Mouse (Mus musculus) intestine, embryonic 16.5 days (tissue): ENCODE results near the gene Ncf1. TPM values are rescaled to one million over a fixed set of nuclear protein-coding genes. Genes with fewer than 3 reads are reported as not detected.

Experiments
- ATAC-seq: fragments of 200-750 bp; cut with Nextera tagmentation; 2 replicates; pipeline ENCODE4 v1.8.0; 2017; ENCODE audit warnings: moderate TSS enrichment, moderate library complexity
- H3K27ac ChIP-seq: fragments of 300-500 bp; sonication (generic); 2 replicates; pipeline ENCODE4 v1.5.1; 2014; ENCODE audit warnings: mild to moderate bottlenecking, low read length
- H3K27me3 ChIP-seq: fragments of 300-500 bp; sonication (generic); replicated peaks from 2 replicates; pipeline ENCODE4 v1.6.1; 2014; ENCODE audit warnings: low read length, control low read depth, mixed read lengths; ENCODE audit not compliant: control insufficient read depth, insufficient read depth
- H3K36me3 ChIP-seq: fragments of 300-500 bp; sonication (generic); 2 replicates; pipeline ENCODE4 v1.6.1; 2014; ENCODE audit warnings: low read length, control low read depth; ENCODE audit not compliant: control insufficient read depth, insufficient read depth
- H3K4me1 ChIP-seq: fragments of 300-500 bp; sonication (generic); 2 replicates; pipeline ENCODE4 v1.6.1; 2014; ENCODE audit warnings: low read length, control low read depth, mixed read lengths; ENCODE audit not compliant: control insufficient read depth, insufficient read depth
- H3K4me2 ChIP-seq: fragments of 300-500 bp; sonication (generic); 2 replicates; pipeline ENCODE4 v1.6.1; 2014; ENCODE audit warnings: low read depth, low read length, control low read depth
- H3K4me3 ChIP-seq: fragments of 300-500 bp; sonication (generic); 2 replicates; pipeline ENCODE4 v1.5.1; 2014; ENCODE audit warnings: mild to moderate bottlenecking, low read length
- H3K9ac ChIP-seq: fragments of 300-500 bp; sonication (generic); 2 replicates; pipeline ENCODE4 v1.6.1; 2014; ENCODE audit warnings: low read depth, low read length
- H3K9me3 ChIP-seq: fragments of 300-500 bp; sonication (generic); 2 replicates; pipeline ENCODE4 v1.6.1; 2016; ENCODE audit warnings: low read length, control low read depth; ENCODE audit not compliant: control insufficient read depth
- WGBS: fragments of 180-500 bp; shearing (Covaris S2); extraction: QIAGEN DNeasy Blood & Tissue Kit; methylation state at CpG from one replicate; pipeline ENCODE4 v1.1.7; 2014; 5-methylcytosine and 5-hydroxymethylcytosine counted together
- polyA plus RNA-seq: library from polyadenylated mRNA; unstranded; fragments of >200 nt; fragmentation: Nextera tagmentation; extraction: Ambion mirVana; gene quantifications from 2 replicates; pipeline ENCODE4 v1.2.1, GENCODE M21; 2015

Gene Ncf1
- polyA plus RNA-seq, 1 experiment from 2014 or later = 6.6 TPM

DNA sequence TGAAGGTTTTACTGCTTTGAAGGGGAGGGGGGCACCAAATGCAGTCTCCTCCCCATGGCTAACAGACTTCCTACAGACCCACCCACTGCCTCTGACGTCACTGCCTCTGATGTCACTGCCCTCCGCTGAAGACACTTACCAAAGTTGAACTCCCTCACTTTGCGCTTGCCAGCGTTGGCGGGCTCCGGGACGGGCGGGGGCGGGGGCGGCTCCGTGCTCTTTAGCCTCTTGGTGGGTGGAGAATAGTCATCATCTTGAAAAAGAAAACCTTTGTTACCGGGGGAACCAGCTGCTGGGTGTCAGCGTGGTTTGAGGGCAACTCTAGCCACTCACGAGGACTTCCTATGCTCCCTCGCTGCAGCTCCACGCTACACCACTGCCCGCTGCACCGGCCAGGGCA is 37.0 kb upstream of the Ncf1 start:
- no peaks in the 10 kb centered on the region for H3K4me1 ChIP-seq
- no peaks in the 10 kb centered on the region for H3K27me3 ChIP-seq
- peaks cover 32% of the 10 kb centered on the region for H3K36me3 ChIP-seq
- no peaks in the 10 kb centered on the region for H3K9me3 ChIP-seq
- H3K4me3 ChIP-seq = no peak overlapping the region
- no peak overlapping the region for H3K9ac ChIP-seq
- no peak for ATAC-seq
- H3K4me2 ChIP-seq = no peak overlapping the region
- 80% methylated on average over 18 of the region's 18 CpGs for WGBS
- H3K27ac ChIP-seq = no peak overlapping the region

DNA sequence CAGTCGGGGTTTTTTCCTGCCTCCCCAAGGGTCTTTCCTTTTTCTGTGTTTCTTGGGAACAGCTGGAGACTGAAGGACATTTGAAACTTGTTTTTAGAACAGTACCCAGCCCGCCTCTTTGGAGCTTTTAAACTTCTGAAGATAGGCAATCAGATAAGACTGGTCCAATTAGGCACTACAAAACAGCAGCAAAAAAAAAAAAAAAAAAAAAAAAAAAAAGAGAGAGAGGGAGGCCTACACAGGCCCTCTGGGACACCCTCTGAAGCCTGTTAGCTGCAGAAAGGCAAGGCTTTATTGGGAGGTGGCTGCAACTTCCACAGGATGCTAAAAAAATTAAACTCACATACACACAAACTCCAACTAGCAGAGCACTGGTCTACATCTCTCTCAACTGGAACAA is 36.5 kb upstream of the Ncf1 start:
- Histone ChIP-seq H3K36me3 (peaks cover 35% of the 10 kb centered on the region), H3K4me2 (no peak overlapping the region), H3K27me3 (no peaks in the 10 kb centered on the region), H3K9me3 (no peaks in the 10 kb centered on the region), H3K4me1 (no peaks in the 10 kb centered on the region), H3K27ac (no peak overlapping the region), H3K4me3 (no peak overlapping the region), H3K9ac (no peak overlapping the region)
- WGBS = 83% methylated on average over 2 of the region's 2 CpGs
- no peak for ATAC-seq

DNA sequence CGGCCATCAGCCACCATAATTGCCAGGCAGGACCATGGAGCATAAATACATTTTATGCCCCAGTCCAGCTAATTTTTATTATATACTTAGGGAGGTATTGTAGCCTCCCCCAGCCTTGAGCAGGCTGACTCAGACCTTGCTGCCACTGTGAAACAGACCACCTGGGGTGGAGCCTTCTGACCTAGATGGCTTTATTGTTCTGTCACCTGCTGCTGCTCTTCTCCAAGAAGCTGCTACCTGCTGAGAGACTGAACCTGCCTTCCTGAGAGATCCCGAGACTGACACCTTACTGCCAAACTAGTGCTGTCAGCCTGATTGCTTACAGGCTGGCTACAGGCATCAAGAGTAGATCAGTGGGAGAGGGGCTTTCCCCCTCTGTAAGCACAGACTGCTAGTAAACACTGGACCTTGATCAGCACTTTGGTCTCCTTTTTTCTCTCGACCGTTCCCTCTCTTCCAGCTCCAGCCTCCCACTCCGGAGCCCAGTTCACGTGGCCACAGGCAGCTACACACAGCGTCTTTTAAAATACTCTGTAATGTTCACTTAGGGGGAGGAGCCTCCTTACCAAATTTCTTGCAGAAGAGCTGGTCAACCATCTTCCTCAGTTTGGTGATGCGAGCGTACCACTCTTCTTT is 30.7 kb upstream of the Ncf1 start:
- H3K4me1 ChIP-seq = no peaks in the 10 kb centered on the region
- H3K27me3 ChIP-seq = no peaks in the 10 kb centered on the region
- 91% methylated on average over 9 of the region's 9 CpGs for WGBS
- no peak for ATAC-seq
- no peak overlapping the region for H3K27ac ChIP-seq
- no peaks in the 10 kb centered on the region for H3K9me3 ChIP-seq
- H3K4me2 ChIP-seq = no peak overlapping the region
- no peak overlapping the region for H3K4me3 ChIP-seq
- H3K9ac ChIP-seq = no peak overlapping the region
- peaks cover 60% of the 10 kb centered on the region for H3K36me3 ChIP-seq

DNA sequence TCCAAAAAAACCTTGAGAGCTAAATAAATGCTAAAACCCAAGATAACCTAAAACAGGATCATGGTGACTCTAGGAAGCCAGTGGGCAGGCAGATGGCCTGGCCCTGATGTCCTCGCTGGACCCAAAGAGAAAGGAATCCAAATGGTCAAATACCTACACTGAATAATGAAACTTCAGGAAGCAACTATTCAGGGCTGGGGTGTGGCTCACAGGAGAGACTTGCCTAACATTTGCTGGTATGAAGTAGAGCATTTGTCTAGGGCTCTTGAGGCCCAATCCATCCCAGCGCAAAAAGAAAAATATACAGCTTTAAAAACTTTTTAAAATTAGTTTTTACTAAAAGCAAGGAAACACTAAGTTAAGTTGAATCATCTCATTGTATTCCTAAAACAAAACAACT is 29.5 kb upstream of the Ncf1 start:
- H3K4me1 ChIP-seq = no peaks in the 10 kb centered on the region
- ATAC-seq = no peak
- H3K4me3 ChIP-seq = no peak overlapping the region
- H3K27me3 ChIP-seq = no peaks in the 10 kb centered on the region
- peaks cover 60% of the 10 kb centered on the region for H3K36me3 ChIP-seq
- H3K9ac ChIP-seq = no peak overlapping the region
- H3K9me3 ChIP-seq = no peaks in the 10 kb centered on the region
- WGBS = 95% methylated on average over 2 of the region's 2 CpGs
- no peak overlapping the region for H3K27ac ChIP-seq
- H3K4me2 ChIP-seq = no peak overlapping the region

DNA sequence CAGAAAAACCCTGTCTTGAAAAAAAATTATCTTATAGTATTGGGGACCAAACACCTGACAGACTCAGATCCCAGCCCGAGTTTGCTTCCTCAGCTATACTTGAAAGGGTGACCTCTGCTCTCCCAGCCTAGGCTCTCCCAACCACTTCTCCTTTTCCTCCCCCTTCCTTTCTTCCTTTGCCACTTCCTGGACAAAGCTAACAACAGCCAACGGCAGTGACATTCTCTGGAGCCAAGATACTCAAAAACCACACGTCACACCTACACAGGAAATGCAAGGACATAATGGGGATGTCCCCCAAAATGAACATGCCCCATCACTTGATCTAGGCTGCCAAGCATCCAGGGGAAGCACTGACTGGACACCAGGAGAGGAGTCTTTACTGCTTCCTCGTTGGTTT is 29.0 kb upstream of the Ncf1 start:
- no peak for ATAC-seq
- no peak overlapping the region for H3K9ac ChIP-seq
- WGBS = 83% methylated on average over 4 of the region's 4 CpGs
- H3K4me2 ChIP-seq = no peak overlapping the region
- H3K27me3 ChIP-seq = no peaks in the 10 kb centered on the region
- H3K27ac ChIP-seq = no peak overlapping the region
- H3K9me3 ChIP-seq = no peaks in the 10 kb centered on the region
- no peak overlapping the region for H3K4me3 ChIP-seq
- H3K4me1 ChIP-seq = no peaks in the 10 kb centered on the region
- H3K36me3 ChIP-seq = peaks cover 59% of the 10 kb centered on the region

DNA sequence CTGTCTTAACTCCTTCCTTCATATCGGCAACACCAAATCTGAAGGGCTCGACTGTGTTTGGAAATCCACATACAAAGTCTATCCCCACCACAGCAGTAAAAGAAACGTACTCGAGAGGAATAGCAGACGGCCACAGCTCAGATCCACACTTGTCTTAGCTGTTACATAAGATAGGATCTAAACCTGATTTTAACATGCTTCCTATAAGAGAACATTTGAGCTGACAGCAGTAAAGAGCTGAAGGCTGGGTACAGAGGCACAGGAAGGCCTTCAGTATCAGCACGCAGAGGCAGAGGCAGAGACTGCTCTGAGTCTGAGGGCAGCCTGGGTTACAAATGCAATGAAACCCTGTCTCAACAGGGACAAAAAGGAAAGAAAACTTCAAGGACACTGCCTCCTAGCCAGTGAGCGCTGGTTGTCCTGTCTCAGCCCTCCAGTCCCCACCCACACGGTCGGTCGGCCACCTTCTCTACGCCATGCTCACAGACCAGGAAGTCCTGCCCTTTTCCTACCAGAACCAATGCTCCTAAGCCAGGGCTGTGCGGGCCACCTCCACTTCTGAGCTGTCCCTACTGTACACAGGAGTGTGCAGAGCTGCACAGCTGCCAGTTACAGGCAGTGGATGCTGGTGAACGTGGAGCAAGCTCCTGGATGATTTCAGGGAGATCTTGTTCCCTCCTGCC is 28.1 kb upstream of the Ncf1 start:
- H3K9ac ChIP-seq = no peak overlapping the region
- H3K4me1 ChIP-seq = no peaks in the 10 kb centered on the region
- no peaks in the 10 kb centered on the region for H3K27me3 ChIP-seq
- peaks cover 58% of the 10 kb centered on the region for H3K36me3 ChIP-seq
- H3K4me3 ChIP-seq = no peak overlapping the region
- WGBS = 87% methylated on average over 13 of the region's 13 CpGs
- H3K9me3 ChIP-seq = no peaks in the 10 kb centered on the region
- ATAC-seq = no peak
- H3K4me2 ChIP-seq = no peak overlapping the region
- H3K27ac ChIP-seq = no peak overlapping the region

DNA sequence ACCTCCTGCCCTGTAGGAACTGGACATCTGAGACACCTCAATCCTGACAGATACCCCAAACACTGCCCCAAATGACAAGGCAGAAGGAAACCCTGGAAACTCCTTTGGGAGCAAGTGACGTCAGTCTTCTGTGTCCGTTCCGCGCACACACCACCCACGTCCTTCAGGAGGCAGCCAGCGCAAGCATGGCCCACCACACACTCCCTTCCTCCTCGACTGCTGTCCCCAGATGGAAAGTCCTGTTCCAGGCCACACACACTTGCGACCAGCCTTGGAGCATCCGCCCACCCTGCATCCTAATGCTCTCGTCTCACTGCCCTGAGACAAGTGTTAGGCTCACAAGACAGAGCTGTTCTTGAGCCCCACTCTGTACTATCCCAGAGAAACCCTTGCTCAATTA is 25.9 kb upstream of the Ncf1 start:
- no peak for ATAC-seq
- Histone ChIP-seq H3K36me3 (peaks cover 56% of the 10 kb centered on the region), H3K27me3 (no peaks in the 10 kb centered on the region), H3K9ac (no peak overlapping the region), H3K4me1 (no peaks in the 10 kb centered on the region), H3K27ac (no peak overlapping the region), H3K4me3 (no peak overlapping the region), H3K9me3 (no peaks in the 10 kb centered on the region), H3K4me2 (no peak overlapping the region)
- WGBS = 90% methylated on average over 10 of the region's 10 CpGs

DNA sequence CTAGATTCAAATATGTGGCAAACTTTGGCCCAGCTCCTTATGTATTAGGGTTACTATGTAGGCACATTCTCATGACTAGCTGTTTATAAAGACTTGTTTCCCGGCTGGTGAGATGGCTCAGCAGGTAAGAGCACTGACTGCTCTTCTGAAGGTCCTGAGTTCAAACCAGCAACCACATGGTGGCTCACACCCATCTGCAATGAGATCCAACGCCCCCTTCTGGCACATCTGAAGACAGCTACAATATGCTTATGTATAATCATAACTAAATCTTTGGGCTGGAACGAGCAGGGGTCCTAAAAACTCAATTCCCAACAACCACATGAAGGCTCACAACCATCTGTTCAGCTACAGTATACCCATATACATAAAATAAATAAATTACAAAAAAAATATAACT is 24.4 kb upstream of the Ncf1 start:
- ATAC-seq = no peak
- Histone ChIP-seq H3K4me1 (no peaks in the 10 kb centered on the region), H3K27me3 (no peaks in the 10 kb centered on the region), H3K4me3 (no peak overlapping the region), H3K9ac (no peak overlapping the region), H3K36me3 (peaks cover 48% of the 10 kb centered on the region), H3K9me3 (no peaks in the 10 kb centered on the region), H3K4me2 (no peak overlapping the region), H3K27ac (no peak overlapping the region)
- WGBS = 73% methylated on average over 3 of the region's 3 CpGs

DNA sequence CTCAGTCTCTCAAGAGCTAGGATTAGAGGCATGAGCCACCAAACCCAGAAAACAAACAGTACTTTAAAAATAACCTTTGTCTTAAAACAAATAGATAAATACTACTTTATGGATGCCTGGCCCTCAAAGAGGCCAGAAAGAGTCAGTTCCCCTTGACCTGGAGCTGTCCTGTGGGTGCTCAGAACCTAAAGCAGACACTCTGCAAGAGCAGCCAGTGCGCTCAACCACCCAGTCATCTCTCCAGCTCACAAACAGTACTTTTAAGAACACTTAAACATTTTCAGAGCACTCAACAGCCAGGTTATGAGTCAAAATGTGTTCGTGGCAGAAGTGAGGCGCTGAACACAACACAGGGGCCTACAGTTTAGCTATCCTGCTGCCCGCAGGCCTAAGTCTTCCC is 21.7 kb upstream of the Ncf1 start:
- H3K36me3 ChIP-seq = peaks cover 61% of the 10 kb centered on the region
- ATAC-seq = no peak
- 95% methylated on average over 4 of the region's 4 CpGs for whole genome bisulfite sequencing
- H3K9ac ChIP-seq = no peak overlapping the region
- no peaks in the 10 kb centered on the region for H3K27me3 ChIP-seq
- no peak overlapping the region for H3K4me2 ChIP-seq
- no peak overlapping the region for H3K27ac ChIP-seq
- H3K9me3 ChIP-seq = no peaks in the 10 kb centered on the region
- H3K4me3 ChIP-seq = no peak overlapping the region
- H3K4me1 ChIP-seq = no peaks in the 10 kb centered on the region

DNA sequence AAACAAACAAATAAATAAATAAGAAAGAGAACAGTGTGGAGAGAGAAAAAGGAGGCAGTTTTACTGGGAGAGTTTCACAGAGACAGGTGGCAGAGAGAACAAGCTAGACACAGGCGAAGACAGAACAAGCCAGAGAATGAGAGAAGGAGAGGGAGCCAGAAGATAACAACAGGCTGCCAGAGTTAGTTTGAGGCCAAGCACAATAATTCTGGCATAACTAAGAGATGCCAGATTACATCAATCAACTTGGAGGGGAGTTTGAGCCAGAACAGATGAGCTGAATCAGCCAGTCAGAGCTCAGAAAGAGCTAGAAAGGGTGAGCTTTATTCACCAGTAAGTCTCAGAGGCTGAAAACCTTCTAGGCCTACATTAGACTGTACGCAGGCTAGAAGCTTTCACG is 21.2 kb upstream of the Ncf1 start:
- no peaks in the 10 kb centered on the region for H3K27me3 ChIP-seq

More for the DNA sequence above, 21.2 kb upstream of the Ncf1 start:
- WGBS = 90% methylated on average over 3 of the region's 3 CpGs
- Histone ChIP-seq H3K4me2 (no peak overlapping the region), H3K9ac (no peak overlapping the region), H3K27ac (no peak overlapping the region), H3K36me3 (peaks cover 59% of the 10 kb centered on the region), H3K4me1 (no peaks in the 10 kb centered on the region), H3K4me3 (no peak overlapping the region), H3K9me3 (no peaks in the 10 kb centered on the region)
- ATAC-seq = no peak
